Mouse (Mus musculus) liver, adult 2 months (tissue): Measurements from ENCODE around the gene Lrrfip1.

Experiments
- CTCF ChIP-seq: fragments of 200-500 bp; IDR thresholded peaks from 2 replicates; pipeline ENCODE4 v1.5.1; 2011; ENCODE audit warnings: low read depth, low read length, control low read depth
- POLR2A ChIP-seq: fragments of 200-500 bp; IDR thresholded peaks from 2 replicates; pipeline ENCODE4 v1.6.1; 2011; ENCODE audit warnings: low read length, control low read depth; ENCODE audit not compliant: insufficient read depth; ENCODE audit errors: extremely low read depth

- TF ChIP-seq CTCF (no peak), POLR2A (no peak)
Measured at GRCm38 (mm10) chr1:91093296-91093695, 94.8 kb downstream of the Lrrfip1 start.
